Mouse (Mus musculus) lung, adult 2 months (tissue): ENCODE data around the gene Aadacl2.

Experiments used
- CTCF ChIP-seq: fragments of 200-500 bp; IDR thresholded peaks from 2 replicates; pipeline ENCODE4 v1.5.1; 2011; ENCODE audit warnings: mild to moderate bottlenecking, low read length, control low read depth; ENCODE audit not compliant: insufficient read depth
- POLR2A ChIP-seq: fragments of 200-500 bp; IDR thresholded peaks from 2 replicates; pipeline ENCODE4 v1.6.1; 2011; ENCODE audit warnings: low read depth, mild to moderate bottlenecking, control low read depth, low read length, borderline replicate concordance; ENCODE audit errors: extremely low read depth

DNA sequence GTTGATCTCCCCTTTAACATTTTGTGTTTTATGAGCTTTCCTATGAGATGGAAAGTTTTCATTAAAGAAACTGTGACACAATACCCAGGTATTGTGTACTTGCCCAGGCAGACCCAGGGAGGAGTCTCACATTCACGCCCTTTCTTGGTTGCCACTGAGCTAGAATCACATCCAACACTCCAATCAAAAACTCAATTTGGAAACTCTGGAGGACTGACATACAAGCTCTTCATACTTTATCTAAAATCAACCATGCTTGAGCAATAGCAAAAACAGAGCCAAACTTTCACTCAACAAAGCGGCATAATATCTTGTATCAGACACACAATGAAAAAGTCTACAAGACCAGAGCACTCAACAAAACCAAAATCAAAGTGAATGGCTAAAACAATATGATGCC is 47.4 kb downstream of the Aadacl2 start:
- no peak for TF ChIP-seq POLR2A
- TF ChIP-seq CTCF = no peak
